Mouse (Mus musculus) cerebellum, postnatal 14 days (tissue): ENCODE measurements around the gene Il21.

Experiments
- DNase-seq, 2 experiments: peaks; one replicate each; pipeline ENCODE4 v3.0.0; 2021; ENCODE audit warnings: mixed read lengths in 2 of 2

Gene Il21

DNA sequence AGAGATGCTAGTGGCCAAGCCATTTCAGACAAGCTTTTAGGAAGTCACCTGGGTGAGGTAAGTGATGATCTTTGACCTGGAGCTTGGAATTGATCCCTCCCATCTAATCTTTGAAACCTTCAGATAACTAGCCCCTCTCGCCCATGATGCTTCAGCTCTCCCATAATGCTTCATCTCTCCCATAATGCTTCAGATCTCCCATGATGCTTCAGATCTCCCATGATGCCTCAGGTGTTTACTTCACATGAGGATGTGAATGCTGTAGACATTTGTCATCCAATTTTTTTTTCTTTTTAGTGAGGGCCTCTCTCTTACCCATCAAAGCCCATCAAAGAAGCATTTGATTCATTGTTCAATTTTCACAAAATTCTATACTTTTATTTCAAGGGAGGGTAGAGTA lies 46.9 kb downstream of the Il21 start:
- no peak for DNase-seq

DNA sequence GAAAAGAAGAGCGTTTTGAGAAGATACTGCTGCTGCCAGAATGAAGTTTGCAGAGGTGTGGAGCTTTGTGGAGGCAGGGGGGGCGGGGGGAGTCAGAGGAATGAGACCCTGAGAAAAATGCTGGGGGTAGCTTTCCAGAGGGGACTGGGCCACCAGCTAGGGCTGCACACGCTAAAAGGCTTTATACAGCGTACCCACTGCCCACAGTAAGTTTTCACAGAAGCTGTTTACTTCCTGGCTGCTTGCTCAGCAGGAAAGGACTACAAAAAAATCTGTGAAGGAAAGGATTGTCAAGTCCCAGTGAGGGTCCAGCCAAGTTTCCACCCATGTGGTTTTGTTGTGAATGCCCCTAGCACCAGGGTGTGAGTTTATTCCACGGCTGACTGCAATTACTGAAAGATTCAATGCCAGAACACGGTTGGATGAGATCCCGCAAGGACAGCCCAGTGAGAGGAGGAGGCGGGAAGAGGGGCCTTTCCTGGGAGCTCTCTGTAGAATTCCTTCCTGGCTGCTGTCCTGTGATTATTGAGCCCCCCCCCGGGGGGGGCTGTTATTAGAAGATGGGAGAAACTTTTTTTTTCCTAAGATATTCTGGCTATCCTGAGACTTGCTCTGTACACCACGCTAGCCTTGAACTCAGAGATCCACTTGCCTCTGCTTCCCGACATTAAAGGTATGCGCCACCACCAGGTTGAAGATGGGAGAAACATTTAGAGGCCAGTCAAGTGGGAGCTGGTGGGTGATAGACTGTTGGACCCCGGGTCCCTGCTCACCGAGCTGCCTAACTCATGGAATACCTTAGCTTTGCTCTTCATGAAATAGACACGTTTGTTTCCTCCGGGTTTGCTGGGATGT lies 49.8 kb downstream of the Il21 start:
- peak; percentile 16 to 17 for DNase-seq

DNA sequence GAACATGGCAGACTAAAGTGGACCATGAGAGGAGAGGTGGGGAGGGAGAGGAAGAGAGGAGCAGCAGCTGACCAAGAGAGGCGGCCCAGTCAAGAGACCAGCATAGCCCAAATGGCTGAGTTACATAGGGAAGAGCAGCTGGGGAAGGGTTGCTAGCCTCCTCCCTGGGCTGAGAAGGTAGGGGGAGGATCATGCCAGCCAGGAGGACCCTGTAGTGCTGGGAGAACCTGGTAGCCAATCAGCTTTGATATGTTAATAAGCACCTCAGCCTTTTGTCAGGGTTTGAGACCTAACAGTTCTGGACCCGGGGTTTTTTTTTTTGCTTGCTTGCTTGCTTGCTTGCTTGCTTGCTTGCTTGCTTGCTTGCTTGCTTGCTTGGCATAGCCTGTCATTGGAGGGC lies 51.4 kb downstream of the Il21 start:
- no peak for DNase-seq

DNA sequence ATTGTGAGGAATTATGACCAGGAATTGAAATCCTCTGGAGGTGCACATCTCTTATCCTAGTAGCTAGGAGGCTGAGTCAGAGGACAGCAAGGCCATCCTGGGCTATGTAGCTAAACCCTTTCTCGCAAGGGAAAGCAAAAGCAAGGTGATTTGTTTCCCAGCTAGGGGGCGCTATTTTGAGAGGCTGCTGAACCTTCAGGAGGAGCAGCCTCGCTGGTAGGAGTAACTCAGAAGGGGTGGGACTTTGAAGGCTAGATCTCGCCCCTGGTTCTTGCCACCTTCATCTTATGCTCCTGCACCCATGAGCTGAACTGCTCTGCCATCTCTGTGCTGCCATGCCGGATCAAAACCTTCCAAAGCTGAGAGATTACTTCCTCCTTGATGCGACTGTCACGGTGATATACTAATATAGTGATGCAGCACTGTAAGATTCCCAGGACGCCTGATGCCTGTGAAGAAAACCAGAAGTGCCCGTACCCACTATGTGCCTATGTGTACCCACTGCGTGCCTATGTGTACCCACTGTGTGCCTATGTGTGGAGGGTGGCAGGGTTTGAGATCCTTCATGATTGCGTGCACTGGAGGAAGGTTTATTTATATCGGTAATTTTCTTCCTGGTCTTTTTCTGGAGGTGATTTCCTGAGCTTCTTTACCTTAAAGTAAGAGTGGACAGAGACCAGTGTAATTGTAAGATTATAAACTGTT lies 52.2 kb downstream of the Il21 start:
- DNase-seq = peak; percentile 7 to 29

DNA sequence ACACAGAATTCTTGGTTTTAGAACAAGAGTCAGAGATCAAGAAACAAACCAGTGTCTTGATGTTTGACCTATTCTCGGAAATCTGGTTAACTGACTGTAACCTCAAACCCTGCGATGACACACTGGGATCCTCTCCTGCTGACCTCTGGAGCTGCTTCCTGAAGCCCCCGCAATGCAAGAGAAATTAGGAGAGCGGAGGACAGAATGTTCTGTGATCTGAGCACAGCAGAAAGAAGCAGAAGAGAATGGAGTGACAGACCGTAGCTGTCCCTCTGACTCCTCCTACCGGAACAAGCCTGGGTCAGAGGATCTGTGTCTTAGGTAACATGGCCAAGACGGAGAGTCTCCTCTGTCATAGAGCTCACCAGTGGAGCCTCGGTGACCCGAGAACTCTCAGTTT lies 53.0 kb downstream of the Il21 start:
- DNase-seq = no peak

DNA sequence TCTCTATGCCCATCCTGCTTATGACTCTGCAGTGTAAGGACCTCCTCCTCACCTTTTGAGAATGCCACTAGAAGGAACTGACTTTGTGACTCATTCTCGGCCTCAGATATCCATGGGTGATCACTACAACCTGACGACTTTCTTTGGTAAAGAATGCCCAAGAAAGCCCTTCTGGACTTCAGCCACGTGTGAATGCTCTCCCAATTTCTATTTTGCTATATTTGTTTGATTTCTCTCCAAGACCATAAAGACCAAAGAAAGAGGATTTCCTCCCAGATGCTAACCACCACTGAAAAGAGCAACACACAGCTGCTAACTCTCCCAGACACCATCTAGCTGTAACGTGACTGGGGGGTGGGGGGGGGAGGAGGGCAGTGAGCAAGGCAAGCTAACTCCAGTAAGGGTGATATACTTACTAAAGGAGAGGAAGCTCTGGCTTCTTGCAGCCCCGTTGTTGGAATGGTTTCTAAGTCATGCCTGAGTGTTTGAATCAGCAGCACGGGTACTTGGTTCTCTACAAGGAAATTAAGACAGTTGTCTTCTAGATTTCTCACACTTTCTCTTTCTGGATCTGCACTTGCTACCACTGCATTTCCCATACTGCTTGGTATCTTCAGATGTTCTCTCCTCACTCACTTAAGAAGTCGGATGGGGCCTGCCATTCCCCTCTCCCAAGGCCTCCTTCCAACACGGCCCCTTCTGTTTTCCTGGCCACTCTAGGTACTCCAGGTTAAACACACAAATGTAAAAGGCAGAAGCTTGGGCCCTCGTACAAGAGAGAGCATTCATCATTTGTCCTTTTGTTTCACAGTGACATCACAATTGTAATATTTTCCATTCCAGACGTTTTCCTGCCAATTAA lies 57.5 kb downstream of the Il21 start:
- DNase-seq = no peak

DNA sequence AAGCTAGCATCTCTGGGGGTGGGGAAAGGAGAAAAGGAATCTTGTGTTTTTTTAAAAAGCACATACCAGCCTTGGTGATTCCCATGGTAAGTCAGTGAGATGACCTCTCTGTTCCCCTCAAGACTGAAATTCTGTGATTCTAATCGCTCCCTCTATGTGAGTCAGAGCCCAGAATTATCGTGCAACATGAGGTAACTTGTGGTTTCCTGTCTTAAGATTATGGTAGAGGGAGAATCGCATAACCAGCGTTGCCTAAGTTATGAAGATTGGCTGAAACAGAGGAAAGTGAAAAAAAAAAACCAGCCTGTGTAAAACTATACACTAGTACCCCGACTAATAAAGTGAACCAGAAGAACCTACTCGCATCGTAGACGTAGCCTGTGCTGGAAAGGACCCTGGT lies 59.2 kb downstream of the Il21 start:
- no peak for DNase-seq
